Mouse (Mus musculus): ENCODE data around the gene Ugt1a1.
"Not testable (repeated sequence)": the region's sequence is repeated elsewhere in the genome, so short reads cannot be mapped to it uniquely, and the experiment has no call there.

The Ugt1a1 gene

DNA sequence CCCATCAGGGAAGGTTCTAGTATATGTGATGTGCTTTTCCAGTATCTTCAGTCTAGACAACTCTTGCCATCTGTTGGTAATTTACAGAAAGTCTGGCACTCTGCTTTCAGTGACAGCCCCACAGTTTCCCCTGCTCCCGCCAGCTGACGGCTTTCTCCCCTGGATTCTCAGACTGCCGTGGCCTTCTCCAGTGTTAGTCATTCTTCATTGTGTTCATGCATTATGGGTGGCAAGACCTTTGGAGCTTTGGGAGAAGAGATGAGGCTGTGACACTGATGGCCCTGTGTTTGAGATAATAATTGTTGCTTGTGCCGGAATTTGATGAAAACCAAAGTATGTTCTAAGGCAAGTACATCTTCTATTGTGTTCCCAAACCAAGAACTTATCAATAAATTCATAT is 6.8 kb downstream of the Ugt1a1 start:
- DNase-seq (ENCODE audit: low spot score): no peak

DNA sequence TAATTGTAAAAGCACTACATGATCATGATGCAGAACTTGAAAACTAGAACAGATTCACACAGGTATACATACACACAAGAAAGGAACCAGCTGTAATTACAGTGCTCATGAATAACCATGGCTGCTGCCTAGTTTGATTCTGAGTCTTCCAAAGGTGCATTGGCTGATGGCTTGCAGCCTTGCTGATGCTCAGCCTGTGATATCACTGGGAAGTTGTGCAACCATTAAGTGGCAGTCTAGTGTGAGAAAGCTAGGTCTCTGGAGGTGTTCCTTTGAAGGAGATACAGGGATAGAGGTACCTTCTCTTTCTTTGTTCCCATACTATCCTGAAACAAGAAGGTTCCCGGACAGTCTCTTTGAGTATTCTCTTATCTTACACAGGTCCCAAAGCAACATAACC is 7.3 kb downstream of the Ugt1a1 start:
- DNase-seq (ENCODE audit: low spot score): no peak

DNA sequence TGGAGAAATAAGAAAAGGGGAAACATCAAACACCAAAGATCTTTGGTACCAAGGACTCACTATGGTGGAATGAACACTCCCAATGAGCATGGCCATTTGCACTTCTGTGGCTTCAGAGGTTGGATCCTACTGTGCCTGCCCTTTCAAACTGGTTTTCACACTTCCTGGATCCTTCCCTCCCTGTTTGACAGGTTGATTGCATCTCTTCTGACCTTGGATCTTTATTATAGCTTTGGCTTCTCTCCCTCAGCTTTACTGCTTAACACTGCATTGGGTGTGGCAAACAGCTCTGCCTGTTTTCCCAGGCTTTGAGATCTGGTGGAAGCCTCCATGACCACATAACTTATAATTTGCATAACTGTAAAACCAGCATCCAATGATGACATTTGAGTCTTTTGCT is 8.6 kb downstream of the Ugt1a1 start:
- DNase-seq (ENCODE audit: low spot score): no peak

DNA sequence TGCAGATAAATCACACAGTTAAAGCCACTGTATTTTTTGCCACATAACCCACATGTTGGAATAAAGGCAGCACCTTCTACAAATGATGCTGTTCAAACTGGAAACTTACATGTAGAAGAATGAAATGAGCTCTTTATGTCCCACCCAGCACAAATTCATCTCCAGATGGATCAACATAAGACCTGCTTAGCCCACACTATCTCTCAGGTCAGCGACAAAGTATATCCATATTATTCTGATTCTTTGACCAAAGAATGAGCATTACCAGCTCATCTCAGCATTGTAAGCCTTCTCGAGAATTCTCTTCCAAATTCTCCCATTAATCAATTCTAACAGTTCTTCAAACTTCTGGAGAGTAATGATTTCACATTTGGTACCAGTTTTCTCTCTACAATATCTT is 10.5 kb downstream of the Ugt1a1 start:
- no peak for DNase-seq (ENCODE audit: low spot score)

DNA sequence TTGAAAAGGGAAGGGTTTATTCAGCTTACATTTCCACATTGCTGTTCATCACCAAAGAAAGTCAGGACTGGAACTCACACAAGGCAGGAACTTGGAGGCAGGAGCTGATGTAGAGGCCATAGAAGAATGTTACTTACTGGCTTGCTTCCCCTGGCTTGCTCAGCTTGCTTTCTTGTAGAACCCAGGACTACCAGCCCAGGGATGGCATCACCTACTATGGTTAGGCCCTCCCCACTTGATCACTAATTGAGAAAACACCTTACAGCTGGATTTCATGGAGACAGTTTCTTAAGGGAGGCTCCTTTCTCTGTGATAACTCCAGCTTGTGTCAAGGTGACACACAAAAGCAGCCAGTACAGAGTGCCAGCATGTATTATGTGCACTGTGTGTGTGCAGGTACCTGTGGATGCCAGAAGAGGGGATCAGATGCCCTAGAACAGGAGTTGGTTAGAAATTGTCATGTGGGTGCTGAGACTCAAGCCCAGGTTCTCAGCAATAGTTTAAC is 11.3 kb downstream of the Ugt1a1 start:
- not testable (repeated sequence) for DNase-seq (ENCODE audit: low spot score)

DNA sequence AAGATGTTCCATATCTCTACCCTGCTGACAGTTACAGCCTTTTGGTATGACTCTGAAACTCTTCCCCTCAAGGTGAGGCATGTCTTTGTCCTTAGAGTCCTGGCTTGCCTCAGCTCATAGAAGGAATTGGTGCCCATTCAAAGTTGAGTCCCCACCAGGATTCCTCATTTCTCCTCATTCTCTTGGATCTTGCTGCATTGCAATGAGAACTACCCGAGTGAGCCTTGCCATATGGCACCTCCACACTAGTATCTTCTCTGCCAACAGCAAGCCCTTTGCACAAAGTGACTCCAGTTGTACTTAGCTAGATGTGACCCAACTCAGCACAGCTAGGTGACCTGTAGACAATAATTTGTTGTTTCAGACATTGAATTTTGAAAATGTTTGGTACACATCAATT is 11.8 kb downstream of the Ugt1a1 start:
- no peak for DNase-seq (ENCODE audit: low spot score)

DNA sequence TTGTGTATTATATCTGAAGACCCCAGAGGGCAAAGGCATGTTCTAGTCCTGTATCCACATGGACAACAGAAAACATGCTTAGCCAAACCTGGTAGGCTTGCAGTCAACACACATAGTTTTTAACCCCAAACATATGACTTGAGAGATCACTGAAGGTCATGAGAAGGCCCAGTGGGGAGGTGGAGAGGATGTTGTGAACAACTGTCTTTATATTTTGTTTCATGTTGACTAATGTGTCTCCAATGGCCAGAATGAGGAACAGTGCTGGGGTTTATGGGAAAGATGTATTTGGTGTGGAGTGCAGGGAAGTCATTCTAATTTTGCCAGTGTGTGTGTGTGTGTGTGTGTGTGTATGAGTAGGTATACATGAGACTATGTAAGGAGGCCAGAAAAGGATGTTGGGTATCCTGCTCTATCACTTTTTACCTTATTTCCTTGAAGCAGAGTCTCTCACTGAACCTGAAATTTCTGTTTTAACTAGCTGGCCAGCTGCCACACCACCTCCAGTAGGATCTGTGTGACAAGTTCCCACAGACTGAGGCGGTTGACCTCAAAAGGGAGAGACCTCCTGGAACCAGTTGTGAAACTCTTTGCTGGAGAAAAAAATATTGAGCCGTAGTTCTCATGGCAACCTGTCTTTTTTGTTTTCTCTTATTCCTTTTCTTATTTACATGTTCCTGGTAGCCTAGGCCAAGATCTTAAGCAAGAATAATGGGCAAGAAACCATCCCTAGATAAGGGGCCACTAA is 12.4 kb downstream of the Ugt1a1 start:
- DNase-seq (ENCODE audit: low spot score): no peak

DNA sequence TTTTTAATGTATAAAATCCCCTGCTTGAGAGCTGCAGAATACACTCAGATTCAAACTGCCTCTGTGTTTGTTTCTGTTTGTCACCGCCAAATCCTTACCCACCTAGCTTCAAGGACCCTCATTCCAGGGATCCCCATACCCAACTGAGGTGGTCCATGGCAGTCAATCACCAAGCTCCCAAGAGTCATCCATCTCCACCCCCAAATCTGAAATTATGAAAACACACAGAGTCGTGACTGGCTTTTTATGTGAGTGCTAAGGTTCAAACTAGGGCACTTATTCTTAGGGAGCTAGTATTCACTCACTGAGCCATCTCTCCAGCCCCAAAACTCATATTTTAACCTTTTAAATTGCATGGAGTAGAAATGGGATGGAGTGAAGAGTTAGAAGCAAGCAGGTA is 13.5 kb downstream of the Ugt1a1 start:
- not testable (repeated sequence) for DNase-seq (ENCODE audit: low spot score)

DNA sequence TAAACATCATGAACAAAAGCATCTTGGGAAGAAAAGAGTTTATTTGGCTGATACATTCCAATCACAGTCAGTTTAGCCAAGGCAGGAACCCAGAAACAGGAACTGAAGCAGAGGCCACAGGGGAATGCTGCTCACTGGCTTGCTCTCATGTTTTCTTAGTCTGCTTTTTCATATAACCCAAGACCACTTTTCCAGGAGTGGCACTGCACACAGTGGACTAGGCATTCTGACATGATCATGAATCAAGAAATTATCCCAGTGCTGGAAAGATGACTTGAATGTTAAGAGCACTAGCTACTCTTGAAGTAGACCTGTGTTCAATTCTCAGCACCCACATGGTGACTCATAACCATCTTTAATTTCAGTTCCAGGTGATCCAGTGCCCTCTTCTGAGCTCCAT is 14.0 kb downstream of the Ugt1a1 start:
- no peak for DNase-seq (ENCODE audit: low spot score)

DNA sequence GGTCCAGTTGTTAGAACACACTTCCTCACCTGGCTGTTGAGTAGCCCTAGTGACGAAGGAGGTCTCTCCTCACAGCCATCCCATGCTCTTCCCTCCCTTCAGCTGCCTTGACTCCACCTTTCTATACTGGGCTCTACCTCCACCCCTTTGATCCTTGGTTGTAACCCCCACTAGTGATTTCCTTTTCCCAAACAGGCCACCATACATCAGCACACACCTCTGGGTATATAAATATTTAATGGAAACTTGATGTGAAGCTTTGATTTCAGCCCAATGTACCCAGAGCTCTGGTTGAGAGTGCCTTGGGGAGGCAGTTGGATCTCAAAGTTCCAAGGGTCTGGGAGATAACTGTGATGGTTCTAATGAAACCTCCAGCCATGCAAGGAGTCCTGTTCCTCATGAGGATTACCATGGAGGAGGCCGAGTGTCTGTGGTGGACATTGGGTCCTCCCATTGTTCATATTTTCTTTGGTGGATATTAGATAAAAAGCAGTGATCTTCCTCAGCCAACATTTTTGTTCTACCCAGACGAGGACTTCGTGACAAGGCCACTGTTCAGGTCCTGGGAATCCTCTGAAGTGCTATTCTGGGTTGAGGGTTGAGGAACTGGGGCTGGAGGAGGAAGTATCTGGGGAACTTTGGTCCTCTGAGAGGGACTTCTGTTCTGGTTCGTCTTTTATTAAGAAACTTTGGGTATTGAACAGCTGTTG is 15.1 kb downstream of the Ugt1a1 start, which contains the start of gene Mroh2a:
Mroh2a (plus strand) TSS at position 317 of the 710 bp plus-strand sequence.
- no peak for DNase-seq (ENCODE audit: low spot score)

DNA sequence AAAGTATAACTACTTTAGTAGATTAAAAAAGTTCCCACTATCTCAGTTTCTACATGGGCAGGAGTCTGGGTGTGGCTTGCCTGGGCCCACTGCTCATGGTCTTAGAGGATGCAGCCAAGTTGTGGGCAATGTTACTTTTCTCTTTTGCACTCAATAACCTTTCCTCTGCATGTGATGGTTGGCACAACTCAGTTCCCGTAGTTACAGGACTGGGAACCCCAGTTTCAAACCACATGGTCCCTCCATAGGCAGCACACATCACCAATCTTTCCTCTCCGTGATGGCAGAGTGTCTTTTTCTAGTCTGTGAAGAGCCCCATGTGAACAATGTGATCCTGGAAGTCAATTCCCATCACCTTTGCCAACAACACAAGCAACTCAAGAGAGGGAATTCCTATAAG is 15.7 kb downstream of the Ugt1a1 start:
- DNase-seq (ENCODE audit: low spot score): no peak

DNA sequence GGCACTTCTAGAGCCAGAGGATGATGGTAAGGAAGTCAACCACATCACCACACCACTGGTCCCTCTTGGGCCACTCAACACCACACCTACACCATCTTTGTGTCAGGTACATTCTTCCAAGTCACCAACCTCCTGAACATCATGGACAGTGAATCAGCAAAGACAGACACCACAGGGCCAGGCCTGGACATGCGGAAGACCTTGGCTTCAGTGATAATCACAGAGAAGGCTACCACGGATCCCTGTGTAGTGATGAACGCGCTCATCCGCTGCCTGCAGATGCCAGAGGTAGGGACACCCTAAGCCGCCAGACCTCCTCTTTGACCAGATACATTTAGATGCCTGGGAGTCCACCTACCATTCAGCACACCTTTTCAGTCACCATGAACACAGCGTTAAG is 16.4 kb downstream of the Ugt1a1 start:
- no peak for DNase-seq (ENCODE audit: low spot score)

DNA sequence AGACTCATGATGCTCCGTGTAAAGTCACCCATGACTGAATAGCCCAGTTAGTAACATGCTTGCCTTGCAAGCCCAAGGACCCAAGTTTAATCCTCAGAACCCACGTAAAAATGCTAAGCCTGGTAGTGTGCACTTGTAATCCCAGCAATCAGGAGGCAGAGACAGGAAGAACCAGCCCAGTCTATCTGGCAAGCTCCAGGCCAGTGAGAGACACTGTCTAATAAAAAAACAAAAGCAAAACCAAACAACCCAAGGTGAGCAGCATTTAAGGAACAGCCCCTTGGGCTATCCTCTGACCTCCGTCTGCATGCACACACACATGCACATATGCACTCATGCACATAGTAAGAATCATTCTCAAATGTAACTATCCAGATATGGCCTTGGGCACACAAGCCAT is 17.8 kb downstream of the Ugt1a1 start:
- DNase-seq (ENCODE audit: low spot score): no peak

DNA sequence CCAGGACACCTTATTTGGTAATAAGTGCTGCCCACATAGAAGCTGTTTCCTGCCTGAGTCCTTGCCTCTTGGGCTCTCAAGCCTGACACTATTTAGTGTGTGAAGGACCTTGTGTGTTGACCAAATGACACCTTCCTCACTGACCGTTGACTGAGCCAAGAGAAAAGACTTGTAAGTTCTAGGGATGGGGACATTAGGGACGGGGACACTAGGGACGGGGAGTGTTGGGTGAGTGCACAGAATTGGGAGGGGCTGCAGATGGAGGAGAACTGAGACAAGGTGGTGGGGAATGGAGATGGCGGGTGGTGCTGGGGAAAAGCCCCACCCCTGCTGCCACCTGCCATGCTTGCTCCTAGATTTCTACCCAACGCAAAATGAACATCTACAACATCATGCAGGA is 18.2 kb downstream of the Ugt1a1 start:
- no peak for DNase-seq (ENCODE audit: low spot score)

DNA sequence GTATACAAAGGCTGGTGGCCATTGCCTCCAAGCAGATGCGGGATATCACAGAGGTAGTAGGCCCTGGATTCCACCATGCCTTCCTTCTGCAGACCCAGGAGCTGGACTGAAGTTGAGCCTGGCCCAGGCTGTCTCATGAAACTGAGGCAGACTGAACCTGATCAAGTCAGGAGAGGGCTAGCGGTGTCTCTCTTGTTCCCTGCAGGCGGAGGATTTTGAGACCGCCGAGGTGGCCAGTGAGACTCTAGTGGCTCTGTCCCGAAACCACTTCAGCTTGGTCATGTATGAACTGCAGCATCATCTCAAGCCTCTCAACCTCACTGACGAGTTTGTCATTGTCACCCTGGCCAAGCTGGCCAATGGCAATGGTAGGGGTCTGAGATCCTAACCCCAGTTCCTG is 18.7 kb downstream of the Ugt1a1 start:
- DNase-seq (ENCODE audit: low spot score): no peak

DNA sequence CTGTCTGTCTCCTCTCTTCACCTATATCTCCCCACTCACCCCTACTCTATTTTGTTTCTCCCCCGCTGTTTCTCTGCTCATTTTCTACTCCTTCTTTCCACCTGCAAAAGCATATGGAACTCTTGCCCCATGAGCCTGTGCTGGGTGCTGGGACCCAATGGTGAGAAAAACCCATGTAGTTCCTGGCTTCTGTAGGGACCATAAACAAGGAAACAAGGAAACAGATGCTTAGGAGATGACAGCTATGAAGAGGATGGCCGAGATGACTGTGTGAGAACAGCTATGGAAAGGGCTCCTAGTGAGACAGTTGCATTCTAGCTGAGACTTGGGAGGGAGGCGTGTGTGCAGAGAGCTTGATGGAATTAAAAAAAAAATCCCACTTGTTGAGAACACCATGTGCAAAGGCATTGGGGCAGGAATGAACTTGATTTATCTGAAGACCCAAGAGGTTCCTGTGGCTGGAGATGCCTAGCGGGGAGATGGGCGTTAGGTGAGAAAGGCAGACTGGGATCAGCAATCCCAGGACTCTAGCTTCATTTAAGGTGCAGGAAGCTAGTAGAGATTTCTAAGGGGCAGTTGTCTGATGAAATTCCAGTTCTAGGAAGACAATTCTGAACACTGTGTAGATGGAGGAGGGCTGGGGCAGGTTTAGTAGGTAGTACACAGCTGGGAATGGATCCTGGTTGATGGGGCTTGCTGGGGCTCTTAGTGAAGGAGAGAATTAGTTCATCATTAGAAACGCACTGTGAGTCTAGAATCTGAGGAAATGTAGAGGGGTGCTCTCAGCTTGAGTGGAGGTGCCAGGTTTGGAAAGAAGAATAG is 19.4 kb downstream of the Ugt1a1 start:
- DNase-seq (ENCODE audit: low spot score): no peak

DNA sequence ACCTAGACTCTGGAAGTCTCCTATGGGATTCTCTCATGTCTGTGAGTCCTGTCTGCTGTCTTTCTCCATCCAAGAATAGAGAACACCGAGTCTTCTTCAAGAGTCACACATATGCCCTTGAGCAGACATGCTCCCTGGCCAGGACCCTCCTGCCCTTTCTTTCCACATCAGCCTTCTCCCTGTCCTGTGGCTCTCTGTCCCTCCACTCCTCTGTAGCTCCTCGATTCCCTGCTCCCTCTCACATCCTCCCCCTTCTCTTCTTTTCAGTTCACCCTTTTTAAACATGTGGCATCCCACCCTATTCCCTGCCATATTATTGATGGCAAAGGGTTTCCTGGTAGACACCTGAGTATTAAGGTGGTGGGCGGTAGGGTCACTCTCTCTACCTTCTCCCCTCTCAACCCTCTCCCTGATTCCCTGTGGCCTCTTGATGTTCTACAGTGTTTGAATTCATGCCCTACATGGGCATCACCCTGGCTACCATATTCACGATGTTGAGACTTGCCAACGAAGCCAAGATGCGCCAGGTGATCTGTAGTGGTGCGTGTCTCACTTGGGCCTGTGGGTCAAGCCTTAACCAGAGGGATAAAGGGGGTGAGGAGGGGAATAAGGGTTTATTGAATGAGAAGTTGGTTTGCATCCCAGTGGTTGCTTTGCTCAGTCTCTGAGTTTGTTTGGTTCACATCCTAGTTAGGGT is 20.2 kb downstream of the Ugt1a1 start:
- DNase-seq (ENCODE audit: low spot score): no peak

DNA sequence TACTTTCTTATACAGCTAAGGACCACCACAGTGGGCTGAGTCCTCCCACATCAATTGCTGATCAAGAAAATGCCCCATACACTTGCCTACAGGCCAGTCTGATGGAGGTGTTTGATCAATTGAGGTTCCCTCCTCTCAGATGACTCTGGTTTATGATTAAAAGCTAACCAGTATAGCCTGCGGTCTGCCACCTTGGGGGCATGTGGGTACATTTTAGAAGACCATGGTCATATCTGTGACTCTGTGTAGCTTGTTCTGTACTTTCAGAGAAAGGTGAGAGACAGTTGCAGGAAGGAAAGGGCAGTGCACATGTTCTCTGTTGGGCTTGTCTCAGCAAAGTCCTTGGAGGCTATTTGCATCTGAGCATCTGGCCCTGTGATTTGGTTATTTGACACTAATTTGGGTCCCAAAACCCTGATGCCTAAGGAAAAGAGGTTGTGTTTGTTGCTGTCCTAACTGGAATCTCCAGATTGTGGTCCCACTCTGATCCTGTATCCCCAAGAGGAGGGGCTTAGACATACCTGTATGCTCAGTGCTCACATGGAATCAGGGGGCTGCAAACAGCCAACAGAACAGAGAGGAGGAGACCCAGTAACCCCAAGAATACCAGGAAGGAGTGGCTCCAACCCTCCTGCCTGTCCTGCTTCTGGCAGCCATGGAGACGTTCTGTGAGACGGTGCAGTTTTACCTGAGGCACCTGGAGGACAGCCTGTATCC is 21.1 kb downstream of the Ugt1a1 start:
- no peak for DNase-seq (ENCODE audit: low spot score)

DNA sequence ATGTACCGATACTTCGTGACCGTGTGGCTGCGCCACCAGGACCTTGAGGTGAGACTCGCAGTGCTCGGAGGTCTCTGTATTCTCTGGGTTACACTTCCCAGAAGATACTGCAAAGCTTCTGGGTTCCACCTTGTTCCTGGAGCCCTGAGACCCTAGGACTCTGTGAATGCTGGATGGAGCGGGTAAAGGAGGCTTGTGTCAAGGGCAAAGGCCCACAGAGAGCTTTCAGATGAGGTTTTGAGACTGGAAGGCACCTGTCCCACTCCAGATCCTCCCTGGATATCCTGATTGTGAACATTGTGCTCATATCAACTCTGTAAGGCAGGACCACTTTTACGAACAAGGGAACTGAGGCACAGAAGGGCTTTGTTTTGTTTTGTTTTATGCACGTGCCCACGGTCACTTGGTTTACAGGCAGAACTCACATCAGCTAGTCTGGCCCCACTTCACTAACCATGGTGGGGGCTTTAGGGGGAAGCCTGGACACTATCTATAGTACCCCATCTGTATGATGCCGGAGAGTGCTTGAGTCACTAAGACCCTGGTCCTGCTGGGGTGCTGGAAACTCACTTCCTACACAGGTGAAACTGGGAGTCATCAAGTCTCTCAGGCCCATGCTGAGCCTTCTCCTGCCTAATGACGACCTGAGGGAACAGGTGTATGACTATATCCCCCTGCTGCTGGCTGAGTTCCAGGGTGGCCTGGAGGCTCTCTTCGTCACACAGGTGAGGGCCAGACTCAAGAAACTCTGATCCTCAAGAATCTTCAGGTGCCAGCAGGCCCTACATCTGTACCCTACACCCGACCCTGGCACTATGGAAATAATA is 21.9 kb downstream of the Ugt1a1 start:
- no peak for DNase-seq (ENCODE audit: low spot score)

DNA sequence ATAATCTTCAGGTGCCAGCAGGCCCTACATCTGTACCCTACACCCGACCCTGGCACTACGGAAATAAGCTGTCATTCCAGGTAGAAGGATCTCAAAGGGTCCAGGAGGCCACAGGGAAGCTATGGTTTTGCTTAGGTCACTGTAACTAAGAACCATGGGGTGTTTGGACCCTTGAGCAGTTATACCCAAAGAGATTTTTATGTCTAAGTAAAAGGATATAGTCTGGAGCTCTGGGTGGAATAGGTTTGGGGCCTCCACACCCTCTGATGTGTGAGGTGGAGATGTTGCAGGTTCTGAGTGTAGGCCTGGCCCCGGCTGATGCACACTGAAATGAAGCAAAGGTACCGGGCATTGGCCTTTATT is 22.5 kb downstream of the Ugt1a1 start:
- no peak for DNase-seq (ENCODE audit: low spot score)

DNA sequence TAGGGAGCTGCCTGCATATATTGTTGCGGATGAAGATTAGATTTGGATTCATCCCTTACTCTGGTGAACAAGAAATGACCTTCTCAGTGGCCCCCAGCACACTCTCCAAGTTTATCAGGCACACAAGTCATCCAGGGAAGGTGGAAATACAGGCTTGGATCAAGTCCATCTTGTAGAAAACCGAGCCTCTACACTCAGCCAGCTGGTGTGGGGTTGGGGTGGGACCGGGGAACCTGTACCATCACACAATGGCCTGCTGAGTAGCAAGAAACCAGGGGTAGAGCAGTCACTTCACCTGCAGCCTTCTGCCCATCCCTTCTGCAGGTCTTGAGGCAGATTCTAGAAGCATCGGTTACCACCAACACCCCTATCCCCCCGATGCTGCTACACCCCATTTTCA is 22.9 kb downstream of the Ugt1a1 start:
- DNase-seq (ENCODE audit: low spot score): no peak
